Mouse (Mus musculus) forebrain, embryonic 11.5 days (tissue): Measurements from ENCODE around the gene Mrc2. TPM values are rescaled to one million over a fixed set of nuclear protein-coding genes. Genes with fewer than 3 reads are reported as not detected.

Experiments
- ATAC-seq: fragments of 200-750 bp; cut with Nextera tagmentation; replicated peaks from 2 replicates; pipeline ENCODE4 v1.8.0; 2017; ENCODE audit warnings: moderate TSS enrichment; ENCODE audit not compliant: low FRiP score
- DNase-seq: peaks from one replicate; pipeline ENCODE4 v3.0.0-alpha.2; 2017; ENCODE audit warnings: low spot score
- H3K27ac ChIP-seq: fragments of 300-500 bp; sonication (generic); 2 replicates; pipeline ENCODE4 v1.5.1; 2014; ENCODE audit warnings: low read depth, low read length
- H3K27me3 ChIP-seq: fragments of 300-500 bp; sonication (generic); 2 replicates; pipeline ENCODE4 v1.6.1; 2014; ENCODE audit warnings: mild to moderate bottlenecking, low read length, mixed read lengths; ENCODE audit not compliant: control insufficient read depth, insufficient read depth
- H3K36me3 ChIP-seq: fragments of 300-500 bp; sonication (generic); 2 replicates; pipeline ENCODE4 v1.6.1; 2014; ENCODE audit warnings: mild to moderate bottlenecking, low read length, moderate library complexity, mixed read lengths; ENCODE audit not compliant: control insufficient read depth, insufficient read depth
- H3K4me1 ChIP-seq: fragments of 300-500 bp; sonication (generic); replicated peaks from 2 replicates; pipeline ENCODE4 v1.6.1; 2014; ENCODE audit warnings: low read length, mixed read lengths; ENCODE audit not compliant: control insufficient read depth, insufficient read depth
- H3K4me2 ChIP-seq: fragments of 300-500 bp; sonication (generic); 2 replicates; pipeline ENCODE4 v1.6.1; 2014; ENCODE audit warnings: low read depth, mild to moderate bottlenecking, low read length, moderate library complexity, mixed read lengths; ENCODE audit not compliant: severe bottlenecking
- H3K4me3 ChIP-seq: fragments of 300-500 bp; sonication (generic); 2 replicates; pipeline ENCODE4 v1.5.1; 2014; ENCODE audit warnings: low read depth, low read length
- H3K9ac ChIP-seq: fragments of 300-500 bp; sonication (generic); 2 replicates; pipeline ENCODE4 v1.6.1; 2014; ENCODE audit warnings: low read length
- H3K9me3 ChIP-seq: fragments of 300-500 bp; sonication (generic); 2 replicates; pipeline ENCODE4 v1.6.1; 2016; ENCODE audit warnings: low read length, mixed read lengths; ENCODE audit not compliant: control insufficient read depth
- WGBS: fragments of 180-500 bp; shearing (Covaris S2); extraction: QIAGEN DNeasy Blood & Tissue Kit; methylation state at CpG from one replicate; pipeline ENCODE4 v1.1.7; 2014; 5-methylcytosine and 5-hydroxymethylcytosine counted together
- polyA plus RNA-seq: library from polyadenylated mRNA; unstranded; fragments of >200 nt; fragmentation: Nextera tagmentation; extraction: Ambion mirVana; gene quantifications from 2 replicates; pipeline ENCODE4 v1.2.1, GENCODE M21; 2014

Mrc2 gene
- polyA plus RNA-seq, 1 experiment from 2014 or later = 11.4 TPM

- H3K27me3 ChIP-seq = no peaks in the 10 kb centered on the region; the same call in 1 of the 2 replicates
- peak overlapping the region; percentile 78 for H3K4me2 ChIP-seq
- no peak overlapping the region for H3K27ac ChIP-seq
- no peaks in the 10 kb centered on the region for H3K36me3 ChIP-seq
- H3K9ac ChIP-seq = peak overlapping the region; percentile 78
- DNase-seq (peak; percentile 60), ATAC-seq (peak; percentile 49)
- peak overlapping the region; percentile 47 for H3K4me3 ChIP-seq
- H3K4me1 ChIP-seq = peaks cover 12% of the 10 kb centered on the region; the same call in 1 of the 2 replicates
- WGBS = 21% methylated on average over 12 of the region's 12 CpGs
- no peaks in the 10 kb centered on the region for H3K9me3 ChIP-seq
These were observed 71.3 kb downstream of the Mrc2 start for GRCm38 (mm10) chr11:105363598-105364385.

- peak overlapping the region; percentile 43 for H3K9ac ChIP-seq
- no peak overlapping the region for H3K4me3 ChIP-seq
- H3K27me3 ChIP-seq = no peaks in the 10 kb centered on the region; the same call in 1 of the 2 replicates
- H3K27ac ChIP-seq = no peak overlapping the region
- H3K4me2 ChIP-seq = peak overlapping the region; percentile 78
- H3K4me1 ChIP-seq = peaks cover 12% of the 10 kb centered on the region; the same call in 1 of the 2 replicates
- no peaks in the 10 kb centered on the region for H3K36me3 ChIP-seq
- WGBS = 17% methylated on average over 12 of the region's 12 CpGs
- ATAC-seq (no peak), DNase-seq (no peak)
- no peaks in the 10 kb centered on the region for H3K9me3 ChIP-seq
These were observed 72.1 kb downstream of the Mrc2 start for GRCm38 (mm10) chr11:105364386-105365065.

- Histone ChIP-seq H3K9me3 (no peaks in the 10 kb centered on the region), H3K27ac (no peak overlapping the region), H3K36me3 (no peaks in the 10 kb centered on the region), H3K27me3 (no peaks in the 10 kb centered on the region; the same call in 1 of the 2 replicates), H3K9ac (no peak overlapping the region), H3K4me1 (peaks cover 12% of the 10 kb centered on the region; the same call in 1 of the 2 replicates), H3K4me2 (no peak overlapping the region), H3K4me3 (no peak overlapping the region)
- 86% methylated on average over 3 of the region's 3 CpGs for WGBS
- ATAC-seq = no peak
- DNase-seq = no peak
These were observed 73.2 kb downstream of the Mrc2 start for GRCm38 (mm10) chr11:105365611-105366010.

- H3K27me3 ChIP-seq = no peaks in the 10 kb centered on the region; the same call in 1 of the 2 replicates
- no peak overlapping the region for H3K27ac ChIP-seq
- peaks cover 12% of the 10 kb centered on the region; the same call in 1 of the 2 replicates for H3K4me1 ChIP-seq
- no peak overlapping the region for H3K9ac ChIP-seq
- H3K36me3 ChIP-seq = no peaks in the 10 kb centered on the region
- no peak overlapping the region for H3K4me2 ChIP-seq
- H3K4me3 ChIP-seq = no peak overlapping the region
- ATAC-seq (no peak), DNase-seq (no peak)
- WGBS = 76% methylated on average over 3 of the region's 4 CpGs
- no peaks in the 10 kb centered on the region for H3K9me3 ChIP-seq
These were observed 73.6 kb downstream of the Mrc2 start for GRCm38 (mm10) chr11:105366051-105366450.

- 91% methylated on average over 3 of the region's 3 CpGs for WGBS
- no peak overlapping the region for H3K4me3 ChIP-seq
- no peak for DNase-seq
- no peaks in the 10 kb centered on the region; the same call in 1 of the 2 replicates for H3K27me3 ChIP-seq
- H3K36me3 ChIP-seq = no peaks in the 10 kb centered on the region
- no peak overlapping the region for H3K4me2 ChIP-seq
- peaks cover 12% of the 10 kb centered on the region; the same call in 1 of the 2 replicates for H3K4me1 ChIP-seq
- ATAC-seq = no peak
- no peak overlapping the region for H3K27ac ChIP-seq
- no peak overlapping the region for H3K9ac ChIP-seq
- H3K9me3 ChIP-seq = no peaks in the 10 kb centered on the region
These were observed 74.7 kb downstream of the Mrc2 start for GRCm38 (mm10) chr11:105367163-105367562.

GRCm38 (mm10) chr11:105368833-105369232, 76.4 kb downstream of the Mrc2 start:
- ATAC-seq (no peak), DNase-seq (no peak)
- no peaks in the 10 kb centered on the region for H3K36me3 ChIP-seq
- H3K9me3 ChIP-seq = no peaks in the 10 kb centered on the region
- H3K27me3 ChIP-seq = no peaks in the 10 kb centered on the region
- peaks cover 12% of the 10 kb centered on the region; the same call in 1 of the 2 replicates for H3K4me1 ChIP-seq
- H3K9ac ChIP-seq = no peak overlapping the region
- H3K27ac ChIP-seq = no peak overlapping the region
- WGBS = 90% methylated on average over 5 of the region's 5 CpGs
- no peak overlapping the region for H3K4me3 ChIP-seq
- H3K4me2 ChIP-seq = no peak overlapping the region

GRCm38 (mm10) chr11:105369526-105370386, 77.3 kb downstream of the Mrc2 start:
- H3K9ac ChIP-seq = no peak overlapping the region
- H3K27me3 ChIP-seq = no peaks in the 10 kb centered on the region
- no peaks in the 10 kb centered on the region for H3K36me3 ChIP-seq
- no peak overlapping the region for H3K27ac ChIP-seq
- no peak overlapping the region for H3K4me2 ChIP-seq
- DNase-seq (no peak), ATAC-seq (no peak)
- 89% methylated on average over 13 of the region's 13 CpGs for WGBS
- H3K4me3 ChIP-seq = no peak overlapping the region
- H3K4me1 ChIP-seq = peaks cover 6% of the 10 kb centered on the region; the same call in 1 of the 2 replicates
- no peaks in the 10 kb centered on the region for H3K9me3 ChIP-seq

GRCm38 (mm10) chr11:105371818-105372217, 79.4 kb downstream of the Mrc2 start:
- Histone ChIP-seq H3K4me2 (no peak overlapping the region), H3K27me3 (no peaks in the 10 kb centered on the region), H3K27ac (no peak overlapping the region), H3K4me1 (no peaks in the 10 kb centered on the region), H3K4me3 (no peak overlapping the region), H3K9ac (no peak overlapping the region), H3K36me3 (no peaks in the 10 kb centered on the region), H3K9me3 (no peaks in the 10 kb centered on the region)
- ATAC-seq = no peak
- 89% methylated on average over 9 of the region's 9 CpGs for whole genome bisulfite sequencing
- DNase-seq = no peak
